Mouse (Mus musculus) bone marrow macrophage, adult 2 months (primary cell): Measurements from ENCODE around the gene Lrrc8d.

Experiments
- CTCF ChIP-seq: IDR thresholded peaks from 2 replicates; pipeline ENCODE4 v1.5.1; 2012; ENCODE audit warnings: low read depth, mild to moderate bottlenecking, low read length, moderate library complexity
- POLR2A ChIP-seq: IDR thresholded peaks from 2 replicates; pipeline ENCODE4 v1.6.1; 2012; ENCODE audit warnings: mild to moderate bottlenecking, low read depth, low read length, borderline replicate concordance

- TF ChIP-seq CTCF: no peak
- TF ChIP-seq POLR2A: no peak
These were observed 173.1 kb downstream of the Lrrc8d start for GRCm38 (mm10) chr5:105872916-105873315.
